Mouse (Mus musculus) pancreas, adult 10 weeks (tissue): Measurements from ENCODE around the gene Mrgprb1. TPM values are rescaled to one million over a fixed set of nuclear protein-coding genes. Genes with fewer than 3 reads are reported as not detected.

Experiments
- polyA plus RNA-seq: library from polyadenylated mRNA; stranded (reverse); fragments of 350-450 nt; fragmentation: Illumina TruSeq; extraction: RNeasy Lipid Tissue Mini Kit (QIAGEN cat#74804); gene quantifications from one replicate; pipeline ENCODE4 v1.2.3, GENCODE M21; 2015; ENCODE audit warnings: low read depth, low replicate concordance; ENCODE audit not compliant: insufficient read depth

Gene Mrgprb1
- polyA plus RNA-seq: not detected

GRCm38 (mm10) chr7:48456242-48456641, at the start of gene Mrgprb1:
TSS of gene Mrgprb1 (minus strand) at chr7:48456342.

DNA sequence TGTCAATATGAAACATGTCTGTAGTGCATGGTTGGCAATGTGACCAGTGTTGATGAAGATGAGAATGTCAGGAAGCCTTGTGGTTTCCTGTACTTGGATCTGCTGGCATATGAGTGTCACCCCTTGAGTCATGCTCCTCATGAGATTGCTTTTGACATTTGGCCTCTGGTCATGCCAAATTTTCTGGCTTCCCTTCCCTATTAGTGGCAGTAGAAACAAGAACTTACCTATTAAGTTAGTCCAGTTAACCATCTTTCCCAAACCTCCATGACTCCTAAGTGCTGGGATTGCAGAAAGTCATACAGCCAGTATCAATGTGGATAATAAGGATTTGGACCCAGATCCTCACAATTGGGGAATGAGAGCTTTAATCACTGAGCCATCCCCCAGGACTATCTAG, 43.1 kb upstream of the Mrgprb1 start, which contains the start of gene Mrgprx2:
Gene Mrgprx2 (minus strand): TSS at position 101 of the 400 bp plus-strand sequence.

Other genes with a start within 250 kb of the Mrgprb1 start
- gene Mrgprb8, start 67.8 kb downstream of the Mrgprb1 start, polyA plus RNA-seq: not detected
- gene Mrgprx2, start 43.0 kb upstream of the Mrgprb1 start, polyA plus RNA-seq: not detected
- not detected for gene Mrgprb2, start 101.7 kb upstream of the Mrgprb1 start, polyA plus RNA-seq
- gene Mrgprb3, start 187.5 kb upstream of the Mrgprb1 start, polyA plus RNA-seq: not detected